Mouse (Mus musculus) neural tube, embryonic 13.5 days (tissue): ENCODE data around the gene Arrdc1. TPM values are rescaled to one million over a fixed set of nuclear protein-coding genes. Genes with fewer than 3 reads are reported as not detected.
"Not testable (repeated sequence)": the region's sequence is repeated elsewhere in the genome, so short reads cannot be mapped to it uniquely, and the experiment has no call there.

Source experiments
- ATAC-seq: fragments of 200-750 bp; cut with Nextera tagmentation; 2 replicates; pipeline ENCODE4 v1.8.0; 2017; ENCODE audit warnings: low read depth, mild to moderate bottlenecking, moderate TSS enrichment, moderate library complexity
- H3K27ac ChIP-seq: fragments of 300-500 bp; sonication (generic); replicated peaks from 2 replicates; pipeline ENCODE4 v1.5.1; 2015; ENCODE audit warnings: moderate library complexity, mild to moderate bottlenecking, inconsistent platforms
- H3K27me3 ChIP-seq: fragments of 300-500 bp; sonication (generic); 2 replicates; pipeline ENCODE4 v1.6.1; 2015; ENCODE audit warnings: mild to moderate bottlenecking, inconsistent platforms
- H3K36me3 ChIP-seq: fragments of 300-500 bp; sonication (generic); 2 replicates; pipeline ENCODE4 v1.6.1; 2015; ENCODE audit warnings: mild to moderate bottlenecking, inconsistent platforms
- H3K4me1 ChIP-seq: fragments of 300-500 bp; sonication (generic); replicated peaks from 2 replicates; pipeline ENCODE4 v1.6.1; 2015; ENCODE audit warnings: inconsistent platforms
- H3K4me2 ChIP-seq: fragments of 300-500 bp; sonication (generic); 2 replicates; pipeline ENCODE4 v1.6.1; 2015; ENCODE audit warnings: inconsistent platforms, mild to moderate bottlenecking, moderate library complexity
- H3K4me3 ChIP-seq: fragments of 300-500 bp; sonication (generic); 2 replicates; pipeline ENCODE4 v1.5.1; 2015; ENCODE audit warnings: mild to moderate bottlenecking, inconsistent platforms
- H3K9ac ChIP-seq: fragments of 300-500 bp; sonication (generic); 2 replicates; pipeline ENCODE4 v1.6.1; 2015; ENCODE audit warnings: moderate library complexity, mild to moderate bottlenecking, inconsistent platforms
- H3K9me3 ChIP-seq: fragments of 300-500 bp; sonication (generic); 2 replicates; pipeline ENCODE4 v1.6.1; 2016; ENCODE audit warnings: inconsistent platforms
- WGBS: fragments of 180-500 bp; shearing (Covaris S2); methylation state at CpG from one replicate; pipeline ENCODE4 v1.1.7; 2015; 5-methylcytosine and 5-hydroxymethylcytosine counted together
- polyA plus RNA-seq: library from polyadenylated mRNA; unstranded; fragments of >200 nt; fragmentation: Nextera tagmentation; extraction: Ambion mirVana; gene quantifications from 2 replicates; pipeline ENCODE4 v1.2.1, GENCODE M21; 2015

Gene Arrdc1
- polyA plus RNA-seq, 1 experiment from 2014 or later, result 26.4 TPM

GRCm38 (mm10) chr2:24949421-24950188, 14.6 kb upstream of the Arrdc1 start, which contains the start of gene Zmynd19:
Zmynd19 (plus strand) TSS chr2:24949792.
- Histone ChIP-seq H3K9me3 (no peaks in the 10 kb centered on the region), H3K36me3 (peaks cover 30% of the 10 kb centered on the region), H3K4me2 (peak within 1 kb of the TSS; percentile 87), H3K4me3 (peak within 1 kb of the TSS; percentile 98), H3K9ac (peak within 1 kb of the TSS; percentile 96), H3K4me1 (peaks cover 17% of the 10 kb centered on the region), H3K27ac (peak within 1 kb of the TSS; percentile 76), H3K27me3 (no peaks in the 10 kb centered on the region)
- peak; percentile 98 for ATAC-seq
- under 1% methylated on average over 102 of the region's 108 CpGs for WGBS

GRCm38 (mm10) chr2:24944304-24944703, 9.3 kb upstream of the Arrdc1 start:
- 44% methylated on average over 2 of the region's 2 CpGs for WGBS
- not testable (repeated sequence) for H3K36me3 ChIP-seq, H3K4me2 ChIP-seq, H3K27ac ChIP-seq, H3K4me1 ChIP-seq, H3K27me3 ChIP-seq, ATAC-seq, H3K9me3 ChIP-seq, H3K4me3 ChIP-seq, H3K9ac ChIP-seq

GRCm38 (mm10) chr2:24942092-24942491, 7.0 kb upstream of the Arrdc1 start:
- H3K4me3 ChIP-seq, result no peak overlapping the region
- no peaks in the 10 kb centered on the region for H3K9me3 ChIP-seq
- 63% methylated on average over 4 of the region's 4 CpGs for WGBS
- ATAC-seq, result no peak
- H3K9ac ChIP-seq, result no peak overlapping the region
- 0 out of 2 replicates have a peak, but pooled peaks cover 4% of the 10 kb centered on the region for H3K27me3 ChIP-seq
- H3K36me3 ChIP-seq, result no peaks in the 10 kb centered on the region
- H3K4me1 ChIP-seq, result no peaks in the 10 kb centered on the region
- H3K4me2 ChIP-seq, result no peak overlapping the region
- H3K27ac ChIP-seq, result no peak overlapping the region

- Histone ChIP-seq H3K9ac (peak overlapping the region; percentile 72), H3K4me1 (peaks cover 19% of the 10 kb centered on the region), H3K9me3 (no peaks in the 10 kb centered on the region), H3K27ac (no peak overlapping the region), H3K27me3 (0 out of 2 replicates have a peak, but pooled peaks cover 10% of the 10 kb centered on the region), H3K4me2 (peak overlapping the region; percentile 86), H3K4me3 (peak overlapping the region; percentile 57), H3K36me3 (no peaks in the 10 kb centered on the region)
- peak; percentile 72 for ATAC-seq
- 5% methylated on average over 19 of the region's 19 CpGs for WGBS
These were observed 550 bp downstream of the Arrdc1 start for GRCm38 (mm10) chr2:24934441-24934963.

GRCm38 (mm10) chr2:24929593-24929992, 5.5 kb downstream of the Arrdc1 start:
- Histone ChIP-seq H3K4me1 (peaks cover 13% of the 10 kb centered on the region), H3K4me2 (no peak overlapping the region), H3K9me3 (no peaks in the 10 kb centered on the region), H3K9ac (no peak overlapping the region; the same call in 1 of the 2 replicates), H3K27ac (no peak overlapping the region), H3K4me3 (no peak overlapping the region), H3K36me3 (peaks cover 4% of the 10 kb centered on the region; the same call in 1 of the 2 replicates), H3K27me3 (0 out of 2 replicates have a peak, but pooled peaks cover 4% of the 10 kb centered on the region)
- 93% methylated on average over 5 of the region's 5 CpGs for WGBS
- no peak for ATAC-seq

- H3K4me1 ChIP-seq, result peaks cover 8% of the 10 kb centered on the region
- ATAC-seq, result no peak
- no peak overlapping the region for H3K4me2 ChIP-seq
- 64% methylated on average over 2 of the region's 2 CpGs for WGBS
- no peaks in the 10 kb centered on the region for H3K9me3 ChIP-seq
- no peak overlapping the region for H3K27ac ChIP-seq
- H3K27me3 ChIP-seq, result no peaks in the 10 kb centered on the region
- H3K9ac ChIP-seq, result no peak overlapping the region
- H3K36me3 ChIP-seq, result peaks cover 4% of the 10 kb centered on the region; the same call in 1 of the 2 replicates
- H3K4me3 ChIP-seq, result no peak overlapping the region
These were observed 5.9 kb downstream of the Arrdc1 start for GRCm38 (mm10) chr2:24929119-24929518.

- Histone ChIP-seq H3K36me3 (peaks cover 4% of the 10 kb centered on the region; the same call in 1 of the 2 replicates), H3K27me3 (no peaks in the 10 kb centered on the region), H3K27ac (no peak overlapping the region), H3K9ac (no peak overlapping the region), H3K4me3 (no peak overlapping the region), H3K4me2 (no peak overlapping the region), H3K9me3 (no peaks in the 10 kb centered on the region), H3K4me1 (no peaks in the 10 kb centered on the region)
- no peak for ATAC-seq
- 72% methylated on average over 4 of the region's 4 CpGs for WGBS
These were observed 7.1 kb downstream of the Arrdc1 start for GRCm38 (mm10) chr2:24927810-24928479.

- H3K9me3 ChIP-seq, result no peaks in the 10 kb centered on the region
- H3K9ac ChIP-seq, result no peak overlapping the region
- no peak for ATAC-seq
- H3K4me3 ChIP-seq, result no peak overlapping the region
- WGBS, result 80% methylated on average over 7 of the region's 7 CpGs
- H3K36me3 ChIP-seq, result peaks cover 4% of the 10 kb centered on the region; the same call in 1 of the 2 replicates
- no peak overlapping the region for H3K4me2 ChIP-seq
- no peaks in the 10 kb centered on the region for H3K4me1 ChIP-seq
- no peaks in the 10 kb centered on the region for H3K27me3 ChIP-seq
- H3K27ac ChIP-seq, result no peak overlapping the region; the same call in 1 of the 2 replicates
These were observed 8.1 kb downstream of the Arrdc1 start for GRCm38 (mm10) chr2:24926965-24927358.

- ATAC-seq, result no peak
- Histone ChIP-seq H3K27ac (no peak overlapping the region; the same call in 1 of the 2 replicates), H3K4me1 (no peaks in the 10 kb centered on the region), H3K4me2 (no peak overlapping the region), H3K9me3 (no peaks in the 10 kb centered on the region), H3K9ac (no peak overlapping the region), H3K27me3 (no peaks in the 10 kb centered on the region), H3K36me3 (peaks cover 4% of the 10 kb centered on the region; the same call in 1 of the 2 replicates), H3K4me3 (no peak overlapping the region)
- 84% methylated on average over 9 of the region's 9 CpGs for whole genome bisulfite sequencing
These were observed 8.6 kb downstream of the Arrdc1 start for GRCm38 (mm10) chr2:24926345-24926964.

- 84% methylated on average over 8 of the region's 8 CpGs for WGBS
- no peaks in the 10 kb centered on the region for H3K4me1 ChIP-seq
- H3K9me3 ChIP-seq, result no peaks in the 10 kb centered on the region
- H3K36me3 ChIP-seq, result peaks cover 4% of the 10 kb centered on the region; the same call in 1 of the 2 replicates
- no peak overlapping the region for H3K27ac ChIP-seq
- H3K27me3 ChIP-seq, result no peaks in the 10 kb centered on the region
- H3K4me3 ChIP-seq, result no peak overlapping the region
- no peak for ATAC-seq
- no peak overlapping the region for H3K9ac ChIP-seq
- no peak overlapping the region for H3K4me2 ChIP-seq
These were observed 9.8 kb downstream of the Arrdc1 start for GRCm38 (mm10) chr2:24925284-24925683.

GRCm38 (mm10) chr2:24923561-24923960, 11.5 kb downstream of the Arrdc1 start:
- Histone ChIP-seq H3K4me3 (no peak overlapping the region), H3K27me3 (no peaks in the 10 kb centered on the region), H3K4me2 (no peak overlapping the region), H3K9ac (no peak overlapping the region), H3K4me1 (no peaks in the 10 kb centered on the region), H3K9me3 (no peaks in the 10 kb centered on the region), H3K36me3 (peaks cover 4% of the 10 kb centered on the region; the same call in 1 of the 2 replicates), H3K27ac (no peak overlapping the region)
- WGBS, result 52% methylated on average over 2 of the region's 2 CpGs
- no peak for ATAC-seq

- WGBS, result 11% methylated on average over 8 of the region's 8 CpGs
- Histone ChIP-seq H3K4me2 (peak overlapping the region; percentile 71), H3K4me1 (peaks cover 16% of the 10 kb centered on the region), H3K9me3 (no peaks in the 10 kb centered on the region), H3K4me3 (peak overlapping the region; percentile 89), H3K27me3 (no peaks in the 10 kb centered on the region), H3K9ac (peak overlapping the region; percentile 98), H3K36me3 (no peaks in the 10 kb centered on the region), H3K27ac (peak overlapping the region; percentile 98)
- ATAC-seq, result peak; percentile 69
These were observed 15.2 kb downstream of the Arrdc1 start for GRCm38 (mm10) chr2:24919839-24920175.
